Mouse (Mus musculus) embryonic facial prominence, embryonic 15.5 days (tissue): ENCODE measurements around the gene Gm7361. TPM values are rescaled to one million over a fixed set of nuclear protein-coding genes. Genes with fewer than 3 reads are reported as not detected.
"Not testable (repeated sequence)": the region's sequence is repeated elsewhere in the genome, so short reads cannot be mapped to it uniquely, and the experiment has no call there.

Experiments
- ATAC-seq: fragments of 200-750 bp; cut with Nextera tagmentation; 2 replicates; pipeline ENCODE4 v1.8.0; 2017; ENCODE audit warnings: low read depth, moderate TSS enrichment; ENCODE audit not compliant: insufficient number of reproducible peaks, low FRiP score, low TSS enrichment
- H3K27ac ChIP-seq: fragments of 300-500 bp; sonication (generic); replicated peaks from 2 replicates; pipeline ENCODE4 v1.5.1; 2015; ENCODE audit warnings: mild to moderate bottlenecking, inconsistent platforms
- H3K27me3 ChIP-seq: fragments of 300-500 bp; sonication (generic); 2 replicates; pipeline ENCODE4 v1.6.1; 2015; ENCODE audit warnings: inconsistent platforms
- H3K36me3 ChIP-seq: fragments of 300-500 bp; sonication (generic); 2 replicates; pipeline ENCODE4 v1.6.1; 2015; ENCODE audit warnings: mild to moderate bottlenecking, inconsistent platforms
- H3K4me1 ChIP-seq: fragments of 300-500 bp; sonication (generic); 2 replicates; pipeline ENCODE4 v1.6.1; 2015; ENCODE audit warnings: inconsistent platforms
- H3K4me2 ChIP-seq: fragments of 300-500 bp; sonication (generic); replicated peaks from 2 replicates; pipeline ENCODE4 v1.6.1; 2015; ENCODE audit warnings: mild to moderate bottlenecking, inconsistent platforms
- H3K4me3 ChIP-seq: fragments of 300-500 bp; sonication (generic); replicated peaks from 2 replicates; pipeline ENCODE4 v1.5.1; 2015; ENCODE audit warnings: mild to moderate bottlenecking, inconsistent platforms
- H3K9ac ChIP-seq: fragments of 300-500 bp; sonication (generic); 2 replicates; pipeline ENCODE4 v1.6.1; 2015; ENCODE audit warnings: inconsistent platforms
- H3K9me3 ChIP-seq: fragments of 300-500 bp; sonication (generic); replicated peaks from 2 replicates; pipeline ENCODE4 v1.6.1; 2016; ENCODE audit warnings: inconsistent platforms
- WGBS: fragments of 180-500 bp; shearing (Covaris S2); methylation state at CpG from one replicate; pipeline ENCODE4 v1.1.7; 2015; 5-methylcytosine and 5-hydroxymethylcytosine counted together
- polyA plus RNA-seq: library from polyadenylated mRNA; unstranded; fragments of >200 nt; fragmentation: Nextera tagmentation; extraction: Ambion mirVana; gene quantifications from 2 replicates; pipeline ENCODE4 v1.2.1, GENCODE M21; 2015

Gene Gm7361
- 0.07 TPM in 1 of 2 replicates, not detected in the other for polyA plus RNA-seq

- ATAC-seq, H3K9ac ChIP-seq, H3K9me3 ChIP-seq, H3K4me3 ChIP-seq, H3K27ac ChIP-seq, H3K4me2 ChIP-seq, H3K27me3 ChIP-seq, H3K4me1 ChIP-seq, H3K36me3 ChIP-seq: not testable (repeated sequence)
- 73% methylated on average over 3 of the region's 3 CpGs for WGBS
Observed at GRCm38 (mm10) chr5:26257391-26257790, at the start of gene Gm7361. Gene Gm7361, plus strand, starts transcription at chr5:26257691.

GRCm38 (mm10) chr5:26211030-26211429 is 46.5 kb upstream of the Gm7361 start:
- Histone ChIP-seq H3K4me3 (no peak overlapping the region), H3K4me1 (no peaks in the 10 kb centered on the region), H3K4me2 (no peak overlapping the region), H3K9ac (no peak overlapping the region), H3K9me3 (no peaks in the 10 kb centered on the region), H3K36me3 (no peaks in the 10 kb centered on the region), H3K27ac (no peak overlapping the region), H3K27me3 (no peaks in the 10 kb centered on the region)
- no peak for ATAC-seq
- WGBS, result 85% methylated on average over 4 of the region's 4 CpGs

GRCm38 (mm10) chr5:26222076-26222475 is 35.4 kb upstream of the Gm7361 start:
- H3K27me3 ChIP-seq, result no peaks in the 10 kb centered on the region
- no peak overlapping the region for H3K4me3 ChIP-seq
- no peak; the same call in 1 of the 2 replicates for ATAC-seq
- H3K9ac ChIP-seq, result no peak overlapping the region
- no peaks in the 10 kb centered on the region for H3K36me3 ChIP-seq
- no peaks in the 10 kb centered on the region for H3K4me1 ChIP-seq
- H3K9me3 ChIP-seq, result no peaks in the 10 kb centered on the region
- H3K4me2 ChIP-seq, result no peak overlapping the region
- 55% methylated on average over 1 of the region's 1 CpGs for WGBS
- H3K27ac ChIP-seq, result no peak overlapping the region

GRCm38 (mm10) chr5:26266656-26267055 is 9.2 kb downstream of the Gm7361 start:
- not testable (repeated sequence) for H3K4me3 ChIP-seq, H3K27ac ChIP-seq, H3K9ac ChIP-seq, H3K27me3 ChIP-seq, H3K36me3 ChIP-seq, ATAC-seq, H3K4me1 ChIP-seq, H3K4me2 ChIP-seq, H3K9me3 ChIP-seq
- 75% methylated on average over 3 of the region's 3 CpGs for WGBS

GRCm38 (mm10) chr5:26280361-26280760 is 22.9 kb downstream of the Gm7361 start:
- ATAC-seq, result no peak
- Histone ChIP-seq H3K4me3 (no peak overlapping the region), H3K4me1 (no peaks in the 10 kb centered on the region), H3K4me2 (no peak overlapping the region), H3K27me3 (no peaks in the 10 kb centered on the region), H3K9me3 (no peaks in the 10 kb centered on the region), H3K27ac (no peak overlapping the region), H3K9ac (no peak overlapping the region), H3K36me3 (no peaks in the 10 kb centered on the region)
- 73% methylated on average over 5 of the region's 5 CpGs for WGBS

GRCm38 (mm10) chr5:26281717-26282116 is 24.2 kb downstream of the Gm7361 start:
- no peaks in the 10 kb centered on the region for H3K9me3 ChIP-seq
- WGBS, result 67% methylated on average over 1 of the region's 1 CpGs

GRCm38 (mm10) chr5:26282282-26282681 is 24.8 kb downstream of the Gm7361 start:
- Histone ChIP-seq H3K4me3 (no peak overlapping the region), H3K4me2 (no peak overlapping the region), H3K27me3 (no peaks in the 10 kb centered on the region), H3K9me3 (no peaks in the 10 kb centered on the region), H3K27ac (no peak overlapping the region), H3K9ac (no peak overlapping the region), H3K4me1 (no peaks in the 10 kb centered on the region), H3K36me3 (no peaks in the 10 kb centered on the region)
- no peak for ATAC-seq
- 4% methylated on average over 4 of the region's 4 CpGs for WGBS

More at GRCm38 (mm10) chr5:26281717-26282116, 24.2 kb downstream of the Gm7361 start:
- Histone ChIP-seq H3K4me2 (no peak overlapping the region), H3K4me3 (no peak overlapping the region), H3K27ac (no peak overlapping the region), H3K36me3 (no peaks in the 10 kb centered on the region), H3K9ac (no peak overlapping the region), H3K4me1 (no peaks in the 10 kb centered on the region), H3K27me3 (no peaks in the 10 kb centered on the region)
- no peak for ATAC-seq

- Histone ChIP-seq H3K4me3 (no peak overlapping the region), H3K36me3 (no peaks in the 10 kb centered on the region), H3K27me3 (no peaks in the 10 kb centered on the region), H3K9me3 (no peaks in the 10 kb centered on the region), H3K27ac (no peak overlapping the region), H3K9ac (no peak overlapping the region), H3K4me1 (no peaks in the 10 kb centered on the region), H3K4me2 (no peak overlapping the region)
- WGBS, result 76% methylated on average over 1 of the region's 1 CpGs
- ATAC-seq, result no peak
Observed at GRCm38 (mm10) chr5:26283399-26283798, 25.9 kb downstream of the Gm7361 start.

GRCm38 (mm10) chr5:26291621-26292020 is 34.1 kb downstream of the Gm7361 start:
- Histone ChIP-seq H3K36me3 (no peaks in the 10 kb centered on the region), H3K27me3 (no peaks in the 10 kb centered on the region), H3K9me3 (no peaks in the 10 kb centered on the region), H3K27ac (no peak overlapping the region), H3K4me3 (no peak overlapping the region), H3K4me1 (no peaks in the 10 kb centered on the region), H3K9ac (no peak overlapping the region), H3K4me2 (no peak overlapping the region)
- no peak for ATAC-seq
- 64% methylated on average over 1 of the region's 1 CpGs for WGBS

- H3K9ac ChIP-seq, result no peak overlapping the region
- H3K27me3 ChIP-seq, result no peaks in the 10 kb centered on the region
- no peak overlapping the region for H3K4me2 ChIP-seq
- no peaks in the 10 kb centered on the region for H3K36me3 ChIP-seq
- no peak overlapping the region for H3K27ac ChIP-seq
- no peaks in the 10 kb centered on the region for H3K9me3 ChIP-seq
- WGBS, result 61% methylated on average over 1 of the region's 1 CpGs
- H3K4me1 ChIP-seq, result no peaks in the 10 kb centered on the region
- H3K4me3 ChIP-seq, result no peak overlapping the region
- no peak for ATAC-seq
Observed at GRCm38 (mm10) chr5:26293258-26293657, 35.8 kb downstream of the Gm7361 start.
